Mouse (Mus musculus): ENCODE data around the gene Emid1.

DNA sequence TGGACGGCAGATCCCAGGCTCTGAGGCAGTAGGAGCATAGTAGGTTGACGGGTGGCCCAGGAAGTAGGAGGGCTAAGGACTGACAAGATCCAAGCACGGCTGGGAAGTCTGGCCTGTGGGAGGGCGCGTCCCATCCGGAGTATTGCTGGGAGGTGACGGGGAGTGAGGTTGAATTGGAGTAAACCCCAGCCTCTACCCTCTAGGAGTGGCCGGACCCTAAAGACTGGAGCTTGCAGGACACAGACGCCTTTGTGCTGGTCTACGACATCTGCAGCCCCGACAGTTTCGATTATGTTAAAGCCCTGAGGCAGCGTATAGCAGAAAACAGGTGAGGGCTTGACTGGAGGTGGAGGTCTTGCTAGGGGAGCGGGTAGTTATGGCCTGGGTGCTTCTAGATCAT lies 92.8 kb downstream of the Emid1 start:
- TF ChIP-seq CTCF (IDR thresholded peaks at IDR 0.05; ENCODE audit: insufficient read depth, low read length) (no peak), POLR2A (IDR thresholded peaks at IDR 0.05; ENCODE audit: borderline replicate concordance, extremely low read depth, low read depth, low read length) (no peak)

Measured in lung, adult 2 months (tissue).